Mouse (Mus musculus) lung, adult 2 months (tissue): ENCODE measurements around the gene Ccnk.

Experiments used
- CTCF ChIP-seq: fragments of 200-500 bp; IDR thresholded peaks from 2 replicates; pipeline ENCODE4 v1.5.1; 2011; ENCODE audit warnings: mild to moderate bottlenecking, low read length, control low read depth; ENCODE audit not compliant: insufficient read depth
- POLR2A ChIP-seq: fragments of 200-500 bp; IDR thresholded peaks from 2 replicates; pipeline ENCODE4 v1.6.1; 2011; ENCODE audit warnings: low read depth, mild to moderate bottlenecking, control low read depth, low read length, borderline replicate concordance; ENCODE audit errors: extremely low read depth

- TF ChIP-seq CTCF (no peak), POLR2A (no peak)
These were observed 58.1 kb downstream of the Ccnk start for GRCm38 (mm10) chr12:108237300-108238006.
